Mouse (Mus musculus) gastrocnemius, adult 2 months (tissue): ENCODE measurements around the gene Psmd5. TPM values are rescaled to one million over a fixed set of nuclear protein-coding genes. Genes with fewer than 3 reads are reported as not detected.
A peak's percentile ranks its signal among the peaks of the same experiment; 100 is the strongest.

ENCODE experiments used
- DNase-seq: peaks from one replicate; pipeline ENCODE4 v3.0.0; 2022
- H3K27ac ChIP-seq: fragments of 200-600 bp; 2 replicates; pipeline ENCODE4 v1.8.1; 2022; ENCODE audit warnings: mild to moderate bottlenecking
- H3K4me3 ChIP-seq: fragments of 200-600 bp; 2 replicates; pipeline ENCODE4 v1.8.1; 2022; ENCODE audit warnings: mild to moderate bottlenecking, moderate library complexity
- CTCF ChIP-seq: fragments of 200-600 bp; IDR thresholded peaks from 2 replicates; pipeline ENCODE4 v1.8.1; 2022; ENCODE audit warnings: antibody characterized with exemption, mild to moderate bottlenecking, moderate library complexity
- intact Hi-C: fragments of 180-260 bp; cut with DNase I; formaldehyde crosslinking; loops from one replicate; pipeline ENCODE4 v1.15.1; 2025
- long read RNA-seq, 2 experiments: library from polyadenylated mRNA; stranded (forward); transcript quantifications; one replicate each; pipeline ENCODE4 v2.0.0; 2021
- total RNA-seq, 2 experiments: library from RNA; stranded (reverse); gene quantifications; 2 replicates each; pipeline ENCODE4 v1.2.3; 2021

Psmd5 gene
- 10 to 100 TPM; 12.6 to 14.7 TPM for total RNA-seq
- long read RNA-seq, experiment 1, full-length matches to known transcripts, result 36 of 40 reads
- long read RNA-seq, experiment 1, partial matches to known transcripts, result 0 of 40 reads
- long read RNA-seq, experiment 1, other reads (novel, unspliced or antisense), result 4 of 40 reads
- long read RNA-seq, experiment 2, full-length matches to known transcripts, result 34 of 39 reads
- long read RNA-seq, experiment 2, partial matches to known transcripts, result 0 of 39 reads
- long read RNA-seq, experiment 2, other reads (novel, unspliced or antisense), result 5 of 39 reads

GRCm38 (mm10) chr2:34874816-34875345 lies at the start of gene Psmd5:
TSS of gene Psmd5 (minus strand) at chr2:34874968.
- intact Hi-C loops, result no loop called here
- no peak for DNase-seq
- Histone ChIP-seq H3K4me3 (peak within 1 kb of the TSS; percentile 60), H3K27ac (peak within 1 kb of the TSS; percentile 51; the same call in 1 of the 2 replicates)
- TF ChIP-seq CTCF, result no peak

- Histone ChIP-seq H3K27ac (no peak overlapping the region), H3K4me3 (no peak overlapping the region)
- intact Hi-C loops, result no loop called here
- no peak for TF ChIP-seq CTCF
- DNase-seq, result no peak
These were observed 48.0 kb upstream of the Psmd5 start for GRCm38 (mm10) chr2:34922729-34923128.

GRCm38 (mm10) chr2:34920144-34920543 lies 45.4 kb upstream of the Psmd5 start:
- intact Hi-C loops, result no loop called here
- H3K4me3 ChIP-seq, result no peak overlapping the region
- peak overlapping the region; percentile 48; the same call in 1 of the 2 replicates for H3K27ac ChIP-seq
- DNase-seq, result no peak
- no peak for TF ChIP-seq CTCF

GRCm38 (mm10) chr2:34915103-34915502 lies 40.3 kb upstream of the Psmd5 start:
- no peak overlapping the region for H3K4me3 ChIP-seq
- TF ChIP-seq CTCF, result no peak
- intact Hi-C loops, result no loop called here
- H3K27ac ChIP-seq, result no peak overlapping the region
- DNase-seq, result no peak

GRCm38 (mm10) chr2:34914823-34915082 lies 40.0 kb upstream of the Psmd5 start:
- H3K4me3 ChIP-seq, result no peak overlapping the region
- TF ChIP-seq CTCF, result no peak
- no peak for DNase-seq
- intact Hi-C loops, result no loop called here
- no peak overlapping the region for H3K27ac ChIP-seq

GRCm38 (mm10) chr2:34914069-34914822 lies 39.5 kb upstream of the Psmd5 start:
- DNase-seq, result peak; percentile 49
- Histone ChIP-seq H3K4me3 (peak overlapping the region; percentile 81), H3K27ac (peak overlapping the region; percentile 63)
- intact Hi-C loops, result no loop called here
- TF ChIP-seq CTCF, result no peak

GRCm38 (mm10) chr2:34913218-34914068 lies 38.7 kb upstream of the Psmd5 start, which contains the start of gene Phf19:
TSS of gene Phf19 (minus strand) at chr2:34914026.
- no peak for TF ChIP-seq CTCF
- H3K27ac ChIP-seq, result peak within 1 kb of the TSS; percentile 63
- H3K4me3 ChIP-seq, result peak within 1 kb of the TSS; percentile 81
- intact Hi-C loops, result no loop called here
- peak; percentile 69 for DNase-seq

- H3K4me3 ChIP-seq, result peak overlapping the region; percentile 81
- intact Hi-C loops, result no loop called here
- TF ChIP-seq CTCF, result no peak
These were observed 37.8 kb upstream of the Psmd5 start for GRCm38 (mm10) chr2:34912613-34913012.

GRCm38 (mm10) chr2:34911871-34912270 lies 37.1 kb upstream of the Psmd5 start:
- intact Hi-C loops, result no loop called here
- no peak overlapping the region for H3K27ac ChIP-seq
- DNase-seq, result no peak
- TF ChIP-seq CTCF, result no peak
- H3K4me3 ChIP-seq, result no peak overlapping the region

More at GRCm38 (mm10) chr2:34912613-34913012, 37.8 kb upstream of the Psmd5 start:
- H3K27ac ChIP-seq, result no peak overlapping the region
- DNase-seq, result no peak

- no peak overlapping the region for H3K27ac ChIP-seq
- no peak overlapping the region for H3K4me3 ChIP-seq
- TF ChIP-seq CTCF, result no peak
- intact Hi-C loops, result no loop called here
- DNase-seq, result no peak
These were observed 35.0 kb upstream of the Psmd5 start for GRCm38 (mm10) chr2:34909719-34910118.

GRCm38 (mm10) chr2:34906861-34907604 lies 32.3 kb upstream of the Psmd5 start:
- peak; percentile 71 for DNase-seq
- Histone ChIP-seq H3K27ac (peak overlapping the region; percentile 41), H3K4me3 (no peak overlapping the region)
- TF ChIP-seq CTCF, result no peak
- intact Hi-C loops, result no loop called here

- no peak for TF ChIP-seq CTCF
- Histone ChIP-seq H3K27ac (peak overlapping the region; percentile 41), H3K4me3 (no peak overlapping the region)
- intact Hi-C loops, result no loop called here
- no peak for DNase-seq
These were observed 31.7 kb upstream of the Psmd5 start for GRCm38 (mm10) chr2:34906426-34906825.
